Mouse (Mus musculus) liver, embryonic 15.5 days (tissue): ENCODE data around the gene Mpped2. TPM values are rescaled to one million over a fixed set of nuclear protein-coding genes. Genes with fewer than 3 reads are reported as not detected.

Source experiments
- ATAC-seq: fragments of 200-750 bp; cut with Nextera tagmentation; 2 replicates; pipeline ENCODE4 v1.8.0; 2017; ENCODE audit warnings: moderate number of reproducible peaks, mild to moderate bottlenecking, moderate library complexity; ENCODE audit not compliant: insufficient read depth
- H3K27ac ChIP-seq: fragments of 300-500 bp; sonication (generic); replicated peaks from 2 replicates; pipeline ENCODE4 v1.5.1; 2015; ENCODE audit warnings: mild to moderate bottlenecking, inconsistent platforms
- H3K27me3 ChIP-seq: fragments of 300-500 bp; sonication (generic); 2 replicates; pipeline ENCODE4 v1.6.1; 2015; ENCODE audit warnings: mild to moderate bottlenecking, inconsistent platforms
- H3K36me3 ChIP-seq: fragments of 300-500 bp; sonication (generic); replicated peaks from 2 replicates; pipeline ENCODE4 v1.6.1; 2015; ENCODE audit warnings: moderate library complexity, mild to moderate bottlenecking, inconsistent platforms
- H3K4me1 ChIP-seq: fragments of 300-500 bp; sonication (generic); replicated peaks from 2 replicates; pipeline ENCODE4 v1.6.1; 2015; ENCODE audit warnings: inconsistent platforms
- H3K4me2 ChIP-seq: fragments of 300-500 bp; sonication (generic); 2 replicates; pipeline ENCODE4 v1.6.1; 2015; ENCODE audit warnings: moderate library complexity, mild to moderate bottlenecking, inconsistent platforms
- H3K4me3 ChIP-seq: fragments of 300-500 bp; sonication (generic); replicated peaks from 2 replicates; pipeline ENCODE4 v1.5.1; 2015; ENCODE audit warnings: mild to moderate bottlenecking, inconsistent platforms
- H3K9ac ChIP-seq: fragments of 300-500 bp; sonication (generic); 2 replicates; pipeline ENCODE4 v1.6.1; 2015; ENCODE audit warnings: moderate library complexity, mild to moderate bottlenecking, inconsistent platforms
- H3K9me3 ChIP-seq: fragments of 300-500 bp; sonication (generic); replicated peaks from 2 replicates; pipeline ENCODE4 v1.6.1; 2016; ENCODE audit warnings: inconsistent platforms
- WGBS: fragments of 180-500 bp; shearing (Covaris S2); methylation state at CpG from one replicate; pipeline ENCODE4 v1.1.7; 2015; ENCODE audit warnings: mixed read lengths; ENCODE audit not compliant: insufficient replicate concordance; 5-methylcytosine and 5-hydroxymethylcytosine counted together
- polyA plus RNA-seq: library from polyadenylated mRNA; unstranded; fragments of >200 nt; fragmentation: Nextera tagmentation; extraction: Ambion mirVana; gene quantifications from 2 replicates; pipeline ENCODE4 v1.2.1, GENCODE M21; 2015

The Mpped2 gene
- polyA plus RNA-seq, 1 experiment from 2014 or later: 2.1 TPM

- Histone ChIP-seq H3K27me3 (no peaks in the 10 kb centered on the region), H3K9me3 (no peaks in the 10 kb centered on the region), H3K9ac (no peak overlapping the region), H3K36me3 (no peaks in the 10 kb centered on the region), H3K4me2 (no peak overlapping the region), H3K4me3 (no peak overlapping the region), H3K27ac (no peak overlapping the region), H3K4me1 (no peaks in the 10 kb centered on the region)
- 68% methylated on average over 2 of the region's 2 CpGs for WGBS
- ATAC-seq: no peak
Observed at GRCm38 (mm10) chr2:106775994-106776393, 82.9 kb downstream of the Mpped2 start.

DNA sequence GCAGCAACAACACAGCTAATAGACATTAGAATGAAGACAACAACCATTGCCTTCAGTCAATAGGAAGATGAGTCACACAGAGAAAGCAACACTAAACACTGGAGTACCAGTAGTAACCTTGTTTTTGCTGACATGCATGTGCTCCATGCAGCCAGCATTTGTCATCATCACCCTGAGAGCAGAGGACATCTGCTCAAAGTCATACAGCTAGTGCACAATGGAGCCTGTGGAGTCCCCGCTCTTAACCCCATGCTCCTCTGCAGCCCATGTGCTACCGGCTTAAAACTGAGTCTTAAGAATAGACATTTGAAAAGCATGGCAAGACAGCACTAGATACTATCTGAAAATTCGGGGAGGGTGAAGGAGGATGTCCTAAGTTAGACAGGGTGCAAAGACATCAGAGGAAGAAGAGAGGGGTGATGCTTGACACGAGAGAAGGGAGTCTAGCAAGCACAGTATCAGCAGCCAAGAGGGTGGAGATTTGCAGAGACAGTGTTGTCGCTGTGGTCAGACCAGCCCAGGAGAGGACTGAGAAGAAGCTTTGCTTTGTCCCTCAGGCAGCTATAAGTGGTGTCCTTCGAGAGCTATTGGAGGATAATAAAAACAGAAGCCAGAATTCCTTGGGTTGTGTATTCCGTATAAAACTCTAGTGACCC is 85.9 kb downstream of the Mpped2 start:
- H3K9me3 ChIP-seq: no peaks in the 10 kb centered on the region
- H3K4me2 ChIP-seq: no peak overlapping the region
- H3K4me1 ChIP-seq: no peaks in the 10 kb centered on the region
- H3K27me3 ChIP-seq: no peaks in the 10 kb centered on the region
- no peak overlapping the region for H3K27ac ChIP-seq
- H3K4me3 ChIP-seq: no peak overlapping the region
- H3K36me3 ChIP-seq: no peaks in the 10 kb centered on the region
- no peak overlapping the region for H3K9ac ChIP-seq
- no peak for ATAC-seq
- 64% methylated on average over 7 of the region's 7 CpGs for WGBS

- Histone ChIP-seq H3K4me2 (no peak overlapping the region), H3K36me3 (no peaks in the 10 kb centered on the region), H3K4me1 (no peaks in the 10 kb centered on the region), H3K4me3 (no peak overlapping the region), H3K9ac (no peak overlapping the region), H3K27me3 (no peaks in the 10 kb centered on the region), H3K9me3 (no peaks in the 10 kb centered on the region), H3K27ac (no peak overlapping the region)
- 75% methylated on average over 26 of the region's 26 CpGs for WGBS
- no peak for ATAC-seq
Observed at GRCm38 (mm10) chr2:106781181-106782179, 88.4 kb downstream of the Mpped2 start.

- no peak overlapping the region for H3K4me2 ChIP-seq
- 0 out of 2 replicates have a peak, but pooled peaks cover 3% of the 10 kb centered on the region for H3K4me1 ChIP-seq
- no peak overlapping the region for H3K27ac ChIP-seq
- no peaks in the 10 kb centered on the region for H3K27me3 ChIP-seq
- ATAC-seq: no peak
- H3K9me3 ChIP-seq: no peaks in the 10 kb centered on the region
- no peak overlapping the region for H3K9ac ChIP-seq
- no peaks in the 10 kb centered on the region for H3K36me3 ChIP-seq
- H3K4me3 ChIP-seq: no peak overlapping the region
- 57% methylated on average over 4 of the region's 4 CpGs for WGBS
Observed at GRCm38 (mm10) chr2:106783311-106783710, 90.2 kb downstream of the Mpped2 start.

- no peak overlapping the region for H3K27ac ChIP-seq
- no peaks in the 10 kb centered on the region for H3K36me3 ChIP-seq
- H3K9me3 ChIP-seq: no peaks in the 10 kb centered on the region
- no peak overlapping the region for H3K9ac ChIP-seq
- 49% methylated on average over 8 of the region's 8 CpGs for WGBS
- H3K27me3 ChIP-seq: no peaks in the 10 kb centered on the region
- peaks cover 6% of the 10 kb centered on the region for H3K4me1 ChIP-seq
- H3K4me3 ChIP-seq: no peak overlapping the region
- no peak overlapping the region for H3K4me2 ChIP-seq
- no peak for ATAC-seq
Observed at GRCm38 (mm10) chr2:106788055-106788454, 95.0 kb downstream of the Mpped2 start.

DNA sequence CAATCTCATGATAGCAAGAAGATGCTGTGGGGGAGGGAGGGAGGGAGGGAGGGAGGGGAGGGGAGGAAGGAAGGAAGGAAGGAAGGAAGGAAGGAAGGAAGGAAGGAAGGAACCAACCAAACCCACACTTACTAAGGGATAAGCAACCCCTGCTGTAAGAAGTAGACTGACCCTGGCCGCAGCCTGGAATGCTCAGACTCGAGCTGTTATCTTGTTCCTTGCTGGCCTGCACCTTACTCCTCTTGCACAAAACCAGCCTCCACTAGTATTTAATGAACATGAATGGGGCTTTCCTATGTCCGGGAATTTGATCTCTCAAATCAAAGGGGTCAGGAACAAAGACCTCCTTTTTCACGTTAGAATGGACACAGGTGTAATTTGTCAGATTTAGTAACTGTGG is 95.5 kb downstream of the Mpped2 start:
- 52% methylated on average over 4 of the region's 4 CpGs for WGBS
- H3K4me2 ChIP-seq: no peak overlapping the region
- ATAC-seq: no peak
- H3K9me3 ChIP-seq: no peaks in the 10 kb centered on the region
- no peak overlapping the region for H3K9ac ChIP-seq
- no peak overlapping the region for H3K4me3 ChIP-seq
- H3K4me1 ChIP-seq: peaks cover 6% of the 10 kb centered on the region
- no peaks in the 10 kb centered on the region for H3K36me3 ChIP-seq
- H3K27ac ChIP-seq: no peak overlapping the region
- H3K27me3 ChIP-seq: no peaks in the 10 kb centered on the region

- H3K27ac ChIP-seq: no peak overlapping the region
- no peak for ATAC-seq
Observed at GRCm38 (mm10) chr2:106789694-106790328, 96.7 kb downstream of the Mpped2 start.

DNA sequence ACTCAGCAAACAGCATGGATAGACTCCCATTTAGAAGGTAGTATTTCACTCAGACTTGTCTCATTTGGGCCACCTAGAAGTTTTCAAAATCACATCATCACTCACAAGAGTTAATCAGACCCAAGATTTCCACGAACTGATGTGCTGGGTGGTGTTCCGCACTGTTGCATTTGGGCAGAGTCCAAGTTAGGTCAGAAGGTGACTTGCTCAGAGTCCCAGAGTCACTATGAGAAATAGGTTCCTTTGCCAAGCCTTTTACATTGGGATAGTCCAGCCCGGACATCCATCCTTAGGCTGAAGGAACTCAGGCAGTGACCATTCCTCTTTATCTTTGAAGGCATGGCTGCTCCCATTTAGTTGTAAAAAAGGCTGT is 97.2 kb downstream of the Mpped2 start:
- no peaks in the 10 kb centered on the region for H3K36me3 ChIP-seq
- peaks cover 6% of the 10 kb centered on the region for H3K4me1 ChIP-seq
- no peaks in the 10 kb centered on the region for H3K9me3 ChIP-seq
- 0 out of 2 replicates have a peak, but pooled peaks have one; percentile 28 for ATAC-seq
- 58% methylated on average over 3 of the region's 3 CpGs for WGBS
- H3K4me2 ChIP-seq: no peak overlapping the region
- no peak overlapping the region for H3K27ac ChIP-seq
- H3K4me3 ChIP-seq: no peak overlapping the region
- no peaks in the 10 kb centered on the region for H3K27me3 ChIP-seq
- H3K9ac ChIP-seq: no peak overlapping the region

More at GRCm38 (mm10) chr2:106789694-106790328, 96.7 kb downstream of the Mpped2 start:
- Histone ChIP-seq H3K9ac (no peak overlapping the region), H3K4me1 (peaks cover 6% of the 10 kb centered on the region), H3K4me3 (no peak overlapping the region), H3K36me3 (no peaks in the 10 kb centered on the region), H3K27me3 (no peaks in the 10 kb centered on the region), H3K4me2 (no peak overlapping the region), H3K9me3 (no peaks in the 10 kb centered on the region)
- WGBS: 52% methylated on average over 5 of the region's 5 CpGs

DNA sequence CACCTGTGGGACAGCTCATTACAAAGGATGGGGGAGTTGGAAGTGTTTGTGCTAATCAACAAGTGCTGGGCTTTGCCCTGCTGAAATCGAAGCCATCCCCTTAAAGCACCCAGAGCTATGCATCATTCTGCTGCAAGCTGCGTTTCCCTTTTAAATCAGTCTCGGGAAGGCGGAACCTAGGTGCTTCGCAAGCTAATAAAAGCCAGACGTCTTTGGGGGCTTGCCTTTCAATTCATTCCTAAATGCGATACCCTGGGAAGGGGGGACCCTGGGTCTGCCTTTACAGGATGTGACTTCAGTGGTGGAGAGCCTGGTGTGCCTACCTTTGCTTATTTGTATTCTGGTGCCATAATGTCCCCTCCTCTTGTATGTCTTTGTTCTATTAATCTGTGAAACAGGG is 103.2 kb downstream of the Mpped2 start:
- Histone ChIP-seq H3K4me3 (no peak overlapping the region), H3K27ac (no peak overlapping the region), H3K4me2 (no peak overlapping the region), H3K9ac (no peak overlapping the region), H3K27me3 (no peaks in the 10 kb centered on the region), H3K4me1 (no peaks in the 10 kb centered on the region), H3K9me3 (no peaks in the 10 kb centered on the region), H3K36me3 (no peaks in the 10 kb centered on the region)
- 45% methylated on average over 7 of the region's 7 CpGs for WGBS
- no peak for ATAC-seq

DNA sequence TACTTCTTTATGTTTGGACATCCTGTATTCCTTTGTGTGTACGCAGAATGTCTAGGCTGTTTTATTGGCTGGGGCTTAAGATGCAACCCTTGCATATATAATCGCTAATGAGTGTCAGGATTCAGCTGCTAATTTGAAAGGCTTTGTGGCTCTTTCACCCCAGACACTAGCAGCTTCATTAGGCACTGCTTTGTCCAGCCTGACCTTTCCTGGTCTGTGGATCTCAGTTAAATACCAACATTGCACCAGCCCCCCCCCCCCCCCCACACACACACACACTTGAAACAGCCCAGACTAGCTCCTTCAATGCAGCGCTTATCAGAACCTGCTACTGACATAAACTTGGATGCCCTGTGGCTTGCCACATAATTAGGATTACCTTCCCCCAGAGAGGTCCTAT is 104.8 kb downstream of the Mpped2 start:
- H3K27ac ChIP-seq: no peak overlapping the region
- WGBS: 66% methylated on average over 3 of the region's 3 CpGs
- H3K9me3 ChIP-seq: no peaks in the 10 kb centered on the region
- no peaks in the 10 kb centered on the region for H3K27me3 ChIP-seq
- H3K4me1 ChIP-seq: no peaks in the 10 kb centered on the region
- no peak overlapping the region for H3K4me3 ChIP-seq
- H3K9ac ChIP-seq: no peak overlapping the region
- no peak overlapping the region for H3K4me2 ChIP-seq
- H3K36me3 ChIP-seq: no peaks in the 10 kb centered on the region
- ATAC-seq: no peak

- WGBS: 49% methylated on average over 4 of the region's 4 CpGs
- Histone ChIP-seq H3K4me1 (no peaks in the 10 kb centered on the region), H3K36me3 (no peaks in the 10 kb centered on the region), H3K9ac (no peak overlapping the region), H3K9me3 (no peaks in the 10 kb centered on the region), H3K27ac (no peak overlapping the region), H3K4me3 (no peak overlapping the region), H3K27me3 (no peaks in the 10 kb centered on the region), H3K4me2 (no peak overlapping the region)
- ATAC-seq: no peak
Observed at GRCm38 (mm10) chr2:106798824-106799223, 105.8 kb downstream of the Mpped2 start.
